Mouse (Mus musculus): ENCODE data around the gene Igfbp6. TPM values are rescaled to one million over a fixed set of nuclear protein-coding genes. Genes with fewer than 3 reads are reported as not detected.

The Igfbp6 gene
- polyA plus RNA-seq, 1 experiment from 2014 or later: 39.5 TPM

DNA sequence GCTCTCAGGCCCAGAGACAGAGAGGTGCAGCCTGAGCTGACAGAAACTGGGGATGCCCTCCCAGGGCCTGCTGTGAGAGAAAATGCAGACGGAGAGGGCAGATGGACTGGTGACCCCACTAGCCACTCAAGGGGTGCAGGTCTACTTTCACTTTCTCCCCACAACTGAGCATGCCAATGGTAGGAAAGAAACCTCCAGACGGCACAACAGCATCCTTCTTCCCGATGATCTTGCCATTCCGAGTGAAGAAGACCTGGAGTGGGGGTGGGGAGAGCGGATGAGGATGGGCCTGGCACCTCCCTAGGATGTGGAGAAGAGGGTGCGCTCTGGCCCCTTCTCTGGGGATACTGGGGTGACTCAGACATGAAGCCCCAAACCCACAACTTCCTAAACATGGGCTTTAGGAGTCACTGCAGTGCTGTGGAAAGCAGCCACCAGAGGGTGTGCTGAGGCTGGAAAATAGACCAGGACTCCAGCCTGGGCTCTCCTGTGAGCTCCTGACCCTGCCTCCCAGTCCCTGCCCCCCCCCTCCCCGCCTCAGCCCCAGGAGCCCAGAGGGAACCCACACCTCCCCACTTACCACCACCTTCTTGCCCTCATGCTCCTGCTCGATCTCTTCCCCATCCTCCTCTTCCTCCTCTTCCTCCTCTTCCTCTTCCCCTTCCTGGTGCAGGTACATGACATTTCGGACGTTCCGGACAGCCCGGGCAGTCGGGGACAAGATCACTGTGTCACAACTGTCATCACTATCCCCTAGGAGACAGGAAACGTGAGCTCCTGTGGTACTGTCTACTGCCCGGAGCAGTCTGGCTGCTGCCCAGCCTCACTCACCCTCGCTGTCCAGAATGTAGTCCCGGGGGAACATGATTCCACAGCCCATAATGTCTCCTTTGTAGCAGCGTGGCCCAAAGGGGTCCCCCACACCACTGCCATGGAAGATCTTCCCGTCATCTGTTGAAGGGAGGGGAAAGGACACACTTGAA lies 26.4 kb upstream of the Igfbp6 start:
- Histone ChIP-seq H3K4me1 (replicated peaks; ENCODE audit: control insufficient read depth, insufficient read depth) (no peaks in the 10 kb centered on the region), H3K9ac (ENCODE audit: low read length) (no peak overlapping the region), H3K27me3 (ENCODE audit: control insufficient read depth, insufficient read depth, low read length) (no peaks in the 10 kb centered on the region), H3K9me3 (ENCODE audit: control insufficient read depth, low read length) (no peaks in the 10 kb centered on the region), H3K27ac (replicated peaks) (no peak overlapping the region; the same call in 1 of the 2 replicates), H3K4me2 (replicated peaks; ENCODE audit: low read depth) (no peak overlapping the region), H3K4me3 (ENCODE audit: low read depth, low read length) (no peak overlapping the region), H3K36me3 (ENCODE audit: control insufficient read depth, insufficient read depth, low read length) (peaks cover 21% of the 10 kb centered on the region)
- peak; percentile 30 for ATAC-seq (ENCODE audit: low FRiP score, low TSS enrichment)
- no peak for TF ChIP-seq EP300 (optimal IDR thresholded peaks at IDR 0.05)
- peak; percentile 73 for TF ChIP-seq CTCF (IDR thresholded peaks at IDR 0.05; ENCODE audit: low read depth)
- WGBS: 75% methylated on average over 19 of the region's 19 CpGs
- no peak for DNase-seq (ENCODE audit: low spot score)

DNA sequence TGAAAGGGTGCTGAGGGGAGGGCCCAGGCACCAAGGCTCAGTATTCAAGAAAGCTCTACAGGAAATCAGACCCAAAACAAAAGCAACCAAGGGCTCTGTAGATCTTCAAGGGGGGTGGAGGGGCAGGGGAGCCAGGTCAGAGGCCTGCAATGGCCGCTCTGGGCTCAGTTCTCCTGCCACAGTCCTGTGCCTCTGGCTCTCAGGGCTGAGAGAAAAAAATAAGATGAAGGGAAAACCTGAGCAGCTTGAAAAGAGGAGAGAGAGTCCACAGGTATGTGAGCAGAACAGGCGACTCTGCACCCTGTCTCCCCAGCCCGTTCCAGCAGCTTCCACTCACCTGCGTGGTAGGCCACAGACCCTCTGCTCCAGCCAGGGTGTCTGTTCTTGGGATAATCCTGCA lies 25.6 kb upstream of the Igfbp6 start:
- Histone ChIP-seq H3K27me3 (ENCODE audit: control insufficient read depth, insufficient read depth, low read length) (no peaks in the 10 kb centered on the region), H3K36me3 (ENCODE audit: control insufficient read depth, insufficient read depth, low read length) (peaks cover 19% of the 10 kb centered on the region), H3K4me1 (replicated peaks; ENCODE audit: control insufficient read depth, insufficient read depth) (no peaks in the 10 kb centered on the region), H3K9me3 (ENCODE audit: control insufficient read depth, low read length) (no peaks in the 10 kb centered on the region), H3K9ac (ENCODE audit: low read length) (no peak overlapping the region), H3K27ac (replicated peaks) (no peak overlapping the region), H3K4me3 (ENCODE audit: low read depth, low read length) (no peak overlapping the region), H3K4me2 (replicated peaks; ENCODE audit: low read depth) (no peak overlapping the region)
- ATAC-seq (ENCODE audit: low FRiP score, low TSS enrichment) (no peak), DNase-seq (ENCODE audit: low spot score) (no peak)
- TF ChIP-seq EP300 (optimal IDR thresholded peaks at IDR 0.05): no peak
- TF ChIP-seq CTCF (IDR thresholded peaks at IDR 0.05; ENCODE audit: low read depth): no peak
- 88% methylated on average over 4 of the region's 4 CpGs for WGBS

DNA sequence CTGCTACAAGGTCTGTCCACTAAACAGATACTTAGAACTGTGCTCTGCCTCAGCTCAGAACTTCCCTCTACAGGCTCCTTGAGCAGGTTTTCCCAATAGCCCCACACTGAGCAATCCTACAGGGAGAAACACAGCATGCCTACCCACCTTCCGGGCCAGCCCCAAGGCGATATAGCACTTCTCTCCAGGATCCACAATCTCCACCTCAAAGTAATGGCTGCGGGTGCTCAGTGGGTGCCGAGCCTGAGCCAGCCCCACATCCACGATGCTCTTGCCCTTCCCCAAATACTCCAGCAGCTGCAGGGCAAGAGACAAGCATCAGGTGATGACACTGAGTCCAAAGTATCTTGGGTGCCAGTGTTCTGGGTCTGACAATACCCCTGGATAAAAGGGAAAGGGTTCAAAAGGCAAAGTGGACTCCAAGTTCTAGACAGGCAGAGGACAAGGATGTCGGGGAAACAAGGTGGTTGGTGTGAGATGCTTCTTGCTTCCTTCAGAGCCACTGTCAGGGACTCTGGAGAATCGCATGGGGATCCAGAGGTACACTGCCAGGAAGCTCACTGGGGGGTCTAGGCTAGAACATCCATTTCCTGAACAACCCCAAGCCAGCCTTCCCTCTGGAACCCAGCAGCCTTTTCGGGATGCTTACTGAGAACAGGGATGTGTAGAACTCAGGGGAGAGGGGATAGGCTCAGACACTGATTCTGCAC lies 24.9 kb upstream of the Igfbp6 start:
- Histone ChIP-seq H3K4me1 (replicated peaks; ENCODE audit: control insufficient read depth, insufficient read depth) (no peaks in the 10 kb centered on the region), H3K4me2 (replicated peaks; ENCODE audit: low read depth) (no peak overlapping the region), H3K9me3 (ENCODE audit: control insufficient read depth, low read length) (no peaks in the 10 kb centered on the region), H3K27ac (replicated peaks) (no peak overlapping the region), H3K9ac (ENCODE audit: low read length) (no peak overlapping the region), H3K27me3 (ENCODE audit: control insufficient read depth, insufficient read depth, low read length) (no peaks in the 10 kb centered on the region), H3K4me3 (ENCODE audit: low read depth, low read length) (no peak overlapping the region), H3K36me3 (ENCODE audit: control insufficient read depth, insufficient read depth, low read length) (peaks cover 18% of the 10 kb centered on the region)
- WGBS: 72% methylated on average over 8 of the region's 8 CpGs
- no peak for TF ChIP-seq CTCF (IDR thresholded peaks at IDR 0.05; ENCODE audit: low read depth)
- no peak for TF ChIP-seq EP300 (optimal IDR thresholded peaks at IDR 0.05)
- ATAC-seq (ENCODE audit: low FRiP score, low TSS enrichment) (no peak), DNase-seq (ENCODE audit: low spot score) (no peak)

DNA sequence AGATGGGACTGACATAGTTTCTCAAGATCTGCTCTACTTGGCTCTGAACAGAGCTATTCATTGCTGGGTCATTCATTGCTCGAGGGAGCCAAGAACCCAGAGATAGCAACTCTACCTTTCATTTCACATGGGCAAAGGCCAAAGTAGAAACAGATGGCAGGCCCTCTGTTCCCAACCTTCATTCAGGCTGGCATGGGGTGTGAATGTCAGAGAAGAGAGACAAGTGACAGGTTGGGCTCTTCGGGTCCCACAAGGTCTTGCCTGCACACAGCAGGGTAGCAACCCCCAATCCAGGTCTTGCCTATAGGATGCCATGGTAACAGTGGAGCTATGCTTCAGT lies 24.4 kb upstream of the Igfbp6 start:
- Histone ChIP-seq H3K4me2 (replicated peaks; ENCODE audit: low read depth) (no peak overlapping the region), H3K27me3 (ENCODE audit: control insufficient read depth, insufficient read depth, low read length) (no peaks in the 10 kb centered on the region), H3K9ac (ENCODE audit: low read length) (no peak overlapping the region), H3K36me3 (ENCODE audit: control insufficient read depth, insufficient read depth, low read length) (peaks cover 18% of the 10 kb centered on the region), H3K4me1 (replicated peaks; ENCODE audit: control insufficient read depth, insufficient read depth) (no peaks in the 10 kb centered on the region), H3K9me3 (ENCODE audit: control insufficient read depth, low read length) (no peaks in the 10 kb centered on the region), H3K4me3 (ENCODE audit: low read depth, low read length) (no peak overlapping the region), H3K27ac (replicated peaks) (no peak overlapping the region)
- WGBS: 73% methylated on average over 2 of the region's 2 CpGs
- TF ChIP-seq CTCF (IDR thresholded peaks at IDR 0.05; ENCODE audit: low read depth) (no peak), EP300 (optimal IDR thresholded peaks at IDR 0.05) (no peak)
- no peak for ATAC-seq (ENCODE audit: low FRiP score, low TSS enrichment)
- DNase-seq (ENCODE audit: low spot score): no peak

DNA sequence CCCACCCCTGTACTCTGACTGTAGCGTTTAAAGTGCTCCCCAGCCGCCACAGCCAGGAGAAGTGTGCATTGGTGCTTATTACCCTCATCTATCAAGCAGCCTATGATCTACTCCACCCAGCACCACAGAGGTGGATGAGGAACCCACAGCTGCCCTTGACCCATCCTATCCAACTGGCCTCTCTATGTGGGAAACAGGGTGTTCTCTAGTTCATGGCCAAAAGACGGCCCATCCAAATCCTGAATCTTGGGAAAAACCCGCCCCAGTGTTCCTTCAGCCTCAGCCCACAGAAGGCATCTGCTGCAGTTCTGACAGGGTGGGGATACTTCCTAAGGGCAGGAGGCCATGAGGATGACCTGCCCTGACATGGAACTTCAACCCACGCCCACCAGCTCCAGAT lies 23.6 kb upstream of the Igfbp6 start:
- no peaks in the 10 kb centered on the region for H3K4me1 ChIP-seq (replicated peaks; ENCODE audit: control insufficient read depth, insufficient read depth)
- no peak overlapping the region for H3K4me3 ChIP-seq (ENCODE audit: low read depth, low read length)
- H3K27me3 ChIP-seq (ENCODE audit: control insufficient read depth, insufficient read depth, low read length): no peaks in the 10 kb centered on the region
- no peak overlapping the region for H3K4me2 ChIP-seq (replicated peaks; ENCODE audit: low read depth)
- 62% methylated on average over 5 of the region's 5 CpGs for WGBS
- no peaks in the 10 kb centered on the region for H3K9me3 ChIP-seq (ENCODE audit: control insufficient read depth, low read length)
- H3K36me3 ChIP-seq (ENCODE audit: control insufficient read depth, insufficient read depth, low read length): peaks cover 18% of the 10 kb centered on the region
- TF ChIP-seq CTCF (IDR thresholded peaks at IDR 0.05; ENCODE audit: low read depth): no peak
- no peak for TF ChIP-seq EP300 (optimal IDR thresholded peaks at IDR 0.05)
- DNase-seq (ENCODE audit: low spot score) (no peak), ATAC-seq (ENCODE audit: low FRiP score, low TSS enrichment) (no peak; the same call in 1 of the 2 replicates)
- H3K27ac ChIP-seq (replicated peaks): no peak overlapping the region
- H3K9ac ChIP-seq (ENCODE audit: low read length): no peak overlapping the region
